Mouse (Mus musculus) embryo, embryonic 9.5 days (tissue): ENCODE results near the gene Htra3.

Source experiments
- DNase-seq: peaks from one replicate; pipeline ENCODE4 v3.0.0-alpha.2; 2017; ENCODE audit errors: extremely low spot score

The Htra3 gene

DNA sequence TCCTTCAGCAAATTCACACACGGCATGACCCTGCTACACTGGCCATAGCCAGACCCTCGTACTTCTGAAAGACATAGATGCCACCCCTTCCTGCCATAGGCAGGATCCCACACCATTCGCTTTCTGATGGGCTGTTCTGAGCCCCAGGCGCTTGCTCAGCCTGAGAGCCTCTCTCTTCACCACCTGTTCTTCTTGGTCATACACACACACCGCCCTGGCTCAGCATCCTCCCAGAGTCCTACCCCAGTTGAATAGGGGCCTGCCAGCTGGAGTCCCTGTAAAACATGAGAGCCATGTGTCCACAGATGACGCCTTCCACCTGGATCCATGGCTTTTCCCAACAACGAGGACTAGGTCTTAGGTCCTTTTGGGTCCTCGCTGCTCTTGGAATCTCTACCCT, 66.9 kb downstream of the Htra3 start:
- DNase-seq: no peak

DNA sequence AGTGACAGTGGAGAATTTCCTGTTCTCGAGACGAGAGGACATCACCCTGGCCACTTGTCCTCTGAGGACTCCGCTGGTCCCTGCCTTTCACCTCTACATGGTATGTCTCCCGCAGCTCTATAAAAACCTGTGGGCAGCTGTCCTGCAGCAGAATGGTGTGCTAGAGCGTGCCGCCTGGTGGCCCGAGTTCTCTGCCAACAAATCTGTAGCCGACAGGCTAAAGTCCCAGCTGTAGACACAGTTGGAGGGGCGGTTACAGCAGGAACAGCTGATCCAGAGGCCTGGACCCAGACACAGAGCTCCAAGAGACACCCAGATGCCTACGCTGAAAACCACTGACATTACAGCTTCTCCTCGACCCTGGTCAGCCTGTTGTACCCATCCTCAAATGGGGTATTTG, 67.7 kb downstream of the Htra3 start:
- DNase-seq: no peak

DNA sequence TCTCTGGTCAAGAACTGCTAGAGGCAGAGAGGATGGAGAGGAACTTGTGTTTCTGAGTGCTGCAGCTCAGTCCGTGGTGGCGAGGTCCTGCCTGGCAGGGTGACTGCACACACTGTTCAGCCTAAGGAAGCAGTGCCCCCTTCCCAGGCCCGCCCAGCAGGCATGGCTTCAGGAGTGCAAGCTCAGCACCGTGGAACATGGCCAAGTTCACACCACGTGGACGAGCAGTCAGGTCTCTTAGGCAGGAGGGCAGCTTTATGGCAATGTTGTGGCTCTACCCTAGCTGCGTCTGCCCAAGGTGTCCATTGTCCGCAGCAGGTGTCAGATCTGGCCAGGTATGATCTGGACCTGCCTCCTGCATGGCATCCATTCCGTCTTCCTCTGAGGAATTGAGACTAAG, 68.4 kb downstream of the Htra3 start:
- DNase-seq: no peak

DNA sequence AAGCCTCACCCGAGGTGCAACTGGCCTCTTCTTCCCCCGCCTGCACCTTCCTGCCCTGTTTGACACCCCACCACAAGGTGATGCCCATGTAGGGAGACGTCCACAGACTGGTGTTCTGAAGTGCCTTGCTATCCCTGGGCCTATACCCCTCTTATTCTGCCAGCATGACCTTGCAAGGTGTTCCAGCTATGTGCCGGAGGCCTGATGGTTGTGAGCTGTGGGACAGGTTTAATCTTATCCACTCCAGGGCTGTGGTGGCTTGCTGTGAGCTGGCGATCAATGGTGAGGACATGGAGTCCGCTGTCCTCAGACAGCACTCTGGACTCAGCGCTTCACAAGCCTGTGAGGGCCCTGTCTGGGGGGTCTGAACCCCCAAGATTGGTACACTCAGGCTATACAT, 69.2 kb downstream of the Htra3 start:
- no peak for DNase-seq

DNA sequence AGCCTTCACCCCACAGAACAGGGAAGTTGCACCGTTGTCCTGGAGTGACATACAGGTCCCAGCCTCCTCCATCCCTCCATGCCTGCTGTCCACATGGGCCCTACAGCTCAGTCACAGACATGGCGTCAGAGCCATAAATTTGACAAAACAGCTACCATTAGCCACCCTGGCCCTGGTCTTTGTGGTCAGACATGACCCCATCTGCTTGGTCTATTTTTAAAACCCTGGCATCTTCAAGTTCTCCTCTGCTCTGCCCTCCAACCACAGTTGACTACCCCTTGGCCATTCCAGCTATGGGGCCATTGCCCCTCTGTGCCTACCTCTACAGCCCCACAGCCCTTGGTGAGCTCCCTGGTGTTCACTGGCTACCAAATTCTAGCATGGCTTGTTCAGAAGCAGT, 69.6 kb downstream of the Htra3 start:
- DNase-seq: no peak

DNA sequence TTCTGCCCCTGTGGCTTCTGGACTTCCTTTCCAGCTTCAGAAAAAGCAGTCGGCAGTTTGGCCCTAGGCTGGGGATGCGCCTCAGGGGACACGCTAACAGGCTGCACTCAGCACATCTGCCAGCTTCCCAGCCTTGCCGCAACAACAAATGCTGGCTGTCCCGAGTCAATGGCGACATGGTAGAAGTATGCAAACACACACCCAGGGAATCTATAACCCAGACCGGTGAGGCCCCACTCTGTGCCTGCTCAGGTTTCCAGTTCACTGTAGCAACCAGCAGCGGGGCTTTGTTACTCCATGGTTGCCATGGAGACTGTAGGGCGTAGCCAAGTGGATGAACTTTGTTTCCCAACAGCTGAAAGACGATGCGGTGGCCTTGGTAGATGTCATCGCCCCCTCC, 70.2 kb downstream of the Htra3 start:
- DNase-seq: peak; percentile 60

DNA sequence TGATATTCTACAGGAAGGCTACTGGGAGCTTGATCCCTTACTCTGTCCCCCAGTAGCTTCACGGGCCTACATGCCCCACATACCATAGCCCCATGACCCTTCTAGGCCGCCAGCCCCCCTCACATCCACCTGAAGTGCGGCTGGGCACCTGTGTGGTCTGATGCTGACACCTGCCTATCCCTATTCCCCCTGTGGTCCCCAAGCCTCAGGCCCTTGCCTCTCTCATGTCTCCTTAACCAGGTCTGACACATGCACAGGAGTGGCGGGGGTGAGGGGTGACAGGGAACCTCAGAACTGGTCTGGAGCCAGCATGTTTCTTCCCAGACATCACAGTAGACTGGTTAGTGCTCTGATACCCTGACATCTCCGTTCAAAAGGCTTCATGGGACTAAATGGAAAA, 71.0 kb downstream of the Htra3 start:
- no peak for DNase-seq

DNA sequence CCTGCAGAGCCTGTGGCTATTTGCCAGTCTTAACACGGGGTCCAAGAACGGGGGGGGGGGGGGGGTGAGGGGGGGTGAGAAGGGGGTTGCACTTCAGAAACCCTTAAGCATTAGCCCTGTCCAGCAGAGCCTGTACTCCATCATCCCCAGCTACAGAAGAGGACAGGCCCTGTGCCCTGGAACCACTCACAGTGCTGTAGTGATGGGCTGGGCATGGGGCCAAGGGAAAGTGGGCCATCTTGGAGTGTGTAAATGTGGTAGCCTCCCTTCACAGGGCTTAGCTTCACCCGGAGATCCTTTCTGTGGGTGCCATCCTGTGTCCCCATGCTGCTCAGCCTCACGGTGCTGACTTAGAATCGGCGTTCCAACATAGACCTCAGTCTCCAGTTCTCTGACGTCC, 71.8 kb downstream of the Htra3 start:
- no peak for DNase-seq

DNA sequence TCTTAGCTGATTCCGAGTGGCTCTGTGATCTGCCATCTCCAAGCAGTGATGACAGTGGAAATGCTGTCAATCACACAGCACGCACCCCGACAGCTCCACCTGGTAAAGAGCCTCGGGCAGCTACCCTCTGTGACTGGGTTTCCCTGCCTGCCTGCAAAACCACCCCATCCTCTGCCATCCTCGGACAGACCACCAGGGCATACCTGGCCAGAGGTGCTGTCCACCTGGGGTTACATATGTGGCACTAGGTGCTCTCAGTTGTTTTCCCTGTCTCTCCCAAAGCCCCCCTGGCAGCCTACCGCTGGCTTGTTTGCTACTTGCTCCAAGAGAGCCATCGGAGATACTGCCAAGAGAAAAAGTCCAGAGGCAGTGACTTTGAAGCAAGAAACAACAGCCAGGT, 72.8 kb downstream of the Htra3 start:
- DNase-seq: no peak

DNA sequence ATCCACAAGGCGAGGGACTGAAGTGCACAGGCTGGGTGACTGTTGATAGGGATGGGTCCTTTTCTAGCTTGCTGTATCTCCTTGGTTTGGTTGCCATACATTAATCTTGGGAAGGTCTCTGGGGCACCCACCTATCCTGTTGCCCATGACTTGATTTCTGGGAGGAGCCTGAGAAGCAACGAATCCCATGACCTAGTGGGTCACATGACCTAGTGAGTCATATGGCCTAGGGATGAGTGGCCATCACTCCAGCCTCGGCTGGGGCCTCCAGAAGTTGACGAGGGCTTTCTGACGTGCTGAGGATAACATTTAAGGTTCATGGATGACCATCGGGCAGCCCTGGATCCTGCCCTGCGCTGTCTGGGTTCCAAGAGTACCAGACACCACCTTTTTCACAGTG, 74.2 kb downstream of the Htra3 start:
- DNase-seq: no peak
